Mouse (Mus musculus) embryonic facial prominence, embryonic 14.5 days (tissue): ENCODE results near the gene Gm44511. TPM values are rescaled to one million over a fixed set of nuclear protein-coding genes. Genes with fewer than 3 reads are reported as not detected.

Experiments
- ATAC-seq: fragments of 200-750 bp; cut with Nextera tagmentation; 2 replicates; pipeline ENCODE4 v1.8.0; 2017; ENCODE audit warnings: low read depth, moderate number of reproducible peaks, moderate TSS enrichment
- DNase-seq: peaks from one replicate; pipeline ENCODE4 v3.0.0-alpha.2; 2015; ENCODE audit warnings: low spot score
- H3K27ac ChIP-seq: fragments of 300-500 bp; sonication (generic); replicated peaks from 2 replicates; pipeline ENCODE4 v1.5.1; 2014; ENCODE audit warnings: low read depth, mild to moderate bottlenecking, low read length, moderate library complexity
- H3K27me3 ChIP-seq: fragments of 300-500 bp; sonication (generic); replicated peaks from 2 replicates; pipeline ENCODE4 v1.6.1; 2014; ENCODE audit warnings: low read length; ENCODE audit not compliant: control insufficient read depth, insufficient read depth
- H3K36me3 ChIP-seq: fragments of 300-500 bp; sonication (generic); 2 replicates; pipeline ENCODE4 v1.6.1; 2014; ENCODE audit warnings: low read length, mixed read lengths; ENCODE audit not compliant: control insufficient read depth, insufficient read depth
- H3K4me1 ChIP-seq: fragments of 300-500 bp; sonication (generic); 2 replicates; pipeline ENCODE4 v1.6.1; 2014; ENCODE audit warnings: antibody characterized with exemption, low read length; ENCODE audit not compliant: control insufficient read depth, insufficient read depth
- H3K4me2 ChIP-seq: fragments of 300-500 bp; sonication (generic); 2 replicates; pipeline ENCODE4 v1.6.1; 2014; ENCODE audit warnings: low read depth, mild to moderate bottlenecking, low read length, moderate library complexity, mixed read lengths
- H3K4me3 ChIP-seq: fragments of 300-500 bp; sonication (generic); 2 replicates; pipeline ENCODE4 v1.5.1; 2014; ENCODE audit warnings: low read depth, mild to moderate bottlenecking, low read length
- H3K9ac ChIP-seq: fragments of 300-500 bp; sonication (generic); 2 replicates; pipeline ENCODE4 v1.6.1; 2014; ENCODE audit warnings: low read depth, mild to moderate bottlenecking, low read length, moderate library complexity, mixed read lengths
- H3K9me3 ChIP-seq: fragments of 300-500 bp; sonication (generic); 2 replicates; pipeline ENCODE4 v1.6.1; 2016; ENCODE audit warnings: low read length; ENCODE audit not compliant: control insufficient read depth
- WGBS: fragments of 180-500 bp; shearing (Covaris S2); extraction: QIAGEN DNeasy Blood & Tissue Kit; methylation state at CpG from one replicate; pipeline ENCODE4 v1.1.7; 2014; 5-methylcytosine and 5-hydroxymethylcytosine counted together
- polyA plus RNA-seq: library from polyadenylated mRNA; unstranded; fragments of >200 nt; fragmentation: Nextera tagmentation; extraction: Ambion mirVana; gene quantifications from 2 replicates; pipeline ENCODE4 v1.2.1, GENCODE M21; 2014

The Gm44511 gene
- polyA plus RNA-seq, 1 experiment from 2014 or later = 0.42 TPM

GRCm38 (mm10) chr6:128838342-128839265, 12.5 kb upstream of the Gm44511 start:
- ATAC-seq = peak; percentile 58
- H3K9me3 ChIP-seq = no peaks in the 10 kb centered on the region
- peak; percentile 88 for DNase-seq
- peak overlapping the region; percentile 98 for H3K27ac ChIP-seq
- H3K36me3 ChIP-seq = no peaks in the 10 kb centered on the region
- no peaks in the 10 kb centered on the region for H3K27me3 ChIP-seq
- peak overlapping the region; percentile 86 for H3K4me3 ChIP-seq
- H3K9ac ChIP-seq = peak overlapping the region; percentile 94
- WGBS = under 1% methylated on average over 49 of the region's 49 CpGs
- H3K4me2 ChIP-seq = peak overlapping the region; percentile 62
- peaks cover 7% of the 10 kb centered on the region; the same call in 1 of the 2 replicates for H3K4me1 ChIP-seq

GRCm38 (mm10) chr6:128837454-128838341, 11.6 kb upstream of the Gm44511 start:
- Histone ChIP-seq H3K9ac (peak overlapping the region; percentile 94), H3K4me2 (peak overlapping the region; percentile 62), H3K9me3 (no peaks in the 10 kb centered on the region), H3K27ac (peak overlapping the region; percentile 98), H3K36me3 (no peaks in the 10 kb centered on the region), H3K4me1 (peaks cover 7% of the 10 kb centered on the region; the same call in 1 of the 2 replicates), H3K4me3 (peak overlapping the region; percentile 86), H3K27me3 (no peaks in the 10 kb centered on the region)
- 3% methylated on average over 14 of the region's 14 CpGs for WGBS
- peak; percentile 66 for DNase-seq
- ATAC-seq = no peak

- H3K9ac ChIP-seq = peak overlapping the region; percentile 94; the same call in 1 of the 2 replicates
- no peaks in the 10 kb centered on the region for H3K9me3 ChIP-seq
- peak overlapping the region; percentile 62 for H3K4me2 ChIP-seq
- DNase-seq (no peak), ATAC-seq (no peak)
- no peaks in the 10 kb centered on the region for H3K27me3 ChIP-seq
- H3K4me1 ChIP-seq = peaks cover 7% of the 10 kb centered on the region; the same call in 1 of the 2 replicates
- peak overlapping the region; percentile 98; the same call in 1 of the 2 replicates for H3K27ac ChIP-seq
- peak overlapping the region; percentile 86 for H3K4me3 ChIP-seq
- H3K36me3 ChIP-seq = no peaks in the 10 kb centered on the region
- 82% methylated on average over 6 of the region's 6 CpGs for WGBS
Measured at GRCm38 (mm10) chr6:128836955-128837334, 10.8 kb upstream of the Gm44511 start.

- no peak overlapping the region for H3K4me2 ChIP-seq
- 0 out of 2 replicates have a peak, but pooled peaks cover 3% of the 10 kb centered on the region for H3K4me1 ChIP-seq
- H3K9me3 ChIP-seq = no peaks in the 10 kb centered on the region
- 82% methylated on average over 8 of the region's 8 CpGs for WGBS
- H3K36me3 ChIP-seq = no peaks in the 10 kb centered on the region
- no peak overlapping the region for H3K9ac ChIP-seq
- DNase-seq (no peak), ATAC-seq (no peak)
- H3K4me3 ChIP-seq = no peak overlapping the region
- H3K27ac ChIP-seq = no peak overlapping the region
- no peaks in the 10 kb centered on the region for H3K27me3 ChIP-seq
Measured at GRCm38 (mm10) chr6:128836191-128836954, 10.3 kb upstream of the Gm44511 start.

- 86% methylated on average over 4 of the region's 4 CpGs for WGBS
- H3K9me3 ChIP-seq = no peaks in the 10 kb centered on the region
- ATAC-seq = no peak
Measured at GRCm38 (mm10) chr6:128835571-128835970, 9.5 kb upstream of the Gm44511 start.

GRCm38 (mm10) chr6:128833046-128833445, 6.9 kb upstream of the Gm44511 start:
- WGBS = 78% methylated on average over 10 of the region's 10 CpGs
- DNase-seq = no peak
- Histone ChIP-seq H3K9ac (no peak overlapping the region), H3K27ac (no peak overlapping the region), H3K27me3 (no peaks in the 10 kb centered on the region), H3K36me3 (no peaks in the 10 kb centered on the region), H3K4me1 (0 out of 2 replicates have a peak, but pooled peaks cover 3% of the 10 kb centered on the region), H3K9me3 (no peaks in the 10 kb centered on the region), H3K4me3 (no peak overlapping the region), H3K4me2 (no peak overlapping the region)
- ATAC-seq = no peak

More at GRCm38 (mm10) chr6:128835571-128835970, 9.5 kb upstream of the Gm44511 start:
- Histone ChIP-seq H3K36me3 (no peaks in the 10 kb centered on the region), H3K4me3 (no peak overlapping the region), H3K4me2 (no peak overlapping the region), H3K4me1 (0 out of 2 replicates have a peak, but pooled peaks cover 3% of the 10 kb centered on the region), H3K9ac (no peak overlapping the region), H3K27ac (no peak overlapping the region), H3K27me3 (no peaks in the 10 kb centered on the region)
- DNase-seq = no peak

- Histone ChIP-seq H3K27me3 (no peaks in the 10 kb centered on the region), H3K36me3 (no peaks in the 10 kb centered on the region), H3K4me1 (no peaks in the 10 kb centered on the region), H3K9me3 (no peaks in the 10 kb centered on the region), H3K9ac (no peak overlapping the region), H3K4me2 (no peak overlapping the region), H3K4me3 (no peak overlapping the region), H3K27ac (no peak overlapping the region)
- DNase-seq (no peak), ATAC-seq (no peak)
- WGBS = 59% methylated on average over 4 of the region's 4 CpGs
Measured at GRCm38 (mm10) chr6:128829837-128830236, 3.7 kb upstream of the Gm44511 start.

GRCm38 (mm10) chr6:128826781-128827180, 666 bp upstream of the Gm44511 start:
- H3K27me3 ChIP-seq = no peaks in the 10 kb centered on the region
- no peaks in the 10 kb centered on the region for H3K36me3 ChIP-seq
- no peak overlapping the region for H3K9ac ChIP-seq
- no peak overlapping the region for H3K4me3 ChIP-seq
- H3K27ac ChIP-seq = no peak overlapping the region
- 85% methylated on average over 3 of the region's 3 CpGs for WGBS
- no peak for DNase-seq
- no peak for ATAC-seq
- H3K9me3 ChIP-seq = no peaks in the 10 kb centered on the region
- H3K4me1 ChIP-seq = no peaks in the 10 kb centered on the region
- no peak overlapping the region for H3K4me2 ChIP-seq
